ENCODE assay signal across 8 mouse cellular contexts in the genomic region with DNA sequence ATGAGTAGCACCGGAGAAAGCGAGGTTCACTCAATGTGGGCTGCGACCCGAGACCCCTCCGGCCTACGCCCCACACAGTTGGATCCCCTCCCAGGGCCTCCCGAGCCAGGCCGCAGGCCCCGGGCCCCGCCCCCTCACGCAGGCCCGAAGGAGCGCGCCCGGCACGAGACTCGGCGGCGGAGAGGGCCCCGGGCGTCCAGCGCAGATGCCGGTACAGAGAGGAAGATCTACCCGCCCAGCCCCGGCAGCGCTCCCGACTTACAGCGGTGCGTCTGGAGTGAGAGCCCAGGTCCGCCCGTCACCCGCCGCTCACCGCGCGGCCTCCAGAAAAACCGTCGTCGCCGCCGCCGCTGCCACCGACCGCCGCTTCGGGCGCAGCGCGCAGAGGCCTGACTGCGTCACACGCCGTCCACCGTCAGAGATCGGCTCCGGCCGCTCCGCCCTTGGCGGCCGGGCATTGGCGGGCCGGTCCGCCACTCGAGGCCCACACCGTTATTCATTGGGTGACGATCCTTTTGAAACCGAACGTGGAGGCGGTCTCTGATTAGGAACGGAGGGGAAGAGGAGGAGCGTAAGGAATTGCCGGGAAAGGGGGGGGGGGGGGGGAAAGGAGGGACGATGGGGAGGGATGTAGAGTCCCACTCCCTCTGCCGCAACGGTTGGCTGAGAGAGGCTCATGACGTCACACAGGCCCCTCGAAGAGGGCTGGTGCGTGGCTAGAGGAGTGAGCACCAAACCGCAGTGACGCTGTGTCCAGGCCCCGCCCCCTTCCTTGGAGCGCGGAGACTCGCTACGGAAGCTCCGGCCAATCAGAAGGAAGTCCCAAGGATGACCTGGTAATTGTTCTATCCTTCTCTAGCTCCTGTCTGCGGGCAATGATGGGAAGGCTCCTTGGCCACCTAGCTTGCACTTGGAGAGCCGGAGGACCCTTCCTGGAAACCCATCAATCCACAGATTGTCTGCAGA. TPM values are rescaled to one million over a fixed set of nuclear protein-coding genes. Genes with fewer than 3 reads are reported as not detected.
DNase-seq lines count a peak whose midpoint lies in the region; ATAC-seq and TF ChIP-seq lines count a peak whose summit lies in the region.

A gene (minus strand): TSS at position 421 of the 966 bp plus-strand sequence.
A gene (plus strand): TSS at position 453 of the 966 bp plus-strand sequence.

- POLR2A ChIA-PET in Patski (lab: Charles Lee): no interaction called here

- ATAC-seq in Patski: peak; percentile 97
- peak; percentile 99 for ATAC-seq in hindbrain, embryonic 13.5 days (ENCODE audit: low FRiP score)

- H3K9me3 ChIP-seq in hindbrain, embryonic 13.5 days: no peaks in the 10 kb centered on the region

- no peak for TF ChIP-seq CTCF in Patski (IDR thresholded peaks at IDR 0.05)

- H3K27me3 ChIP-seq in Patski: no peaks in the 10 kb centered on the region
- no peaks in the 10 kb centered on the region for H3K27me3 ChIP-seq in hindbrain, embryonic 13.5 days

- WGBS in hindbrain, embryonic 13.5 days: under 1% methylated on average over 84 of the region's 87 CpGs

- peak; percentile 94 for DNase-seq in Patski (ENCODE audit: low read depth, low spot score)
- DNase-seq in cerebellum, postnatal 14 days: peak; percentile 100
- peak; percentile 98 to 99 for DNase-seq in frontal cortex, postnatal 14 days (ENCODE audit: low spot score in 2 of 2)
- peak; percentile 96 to 97 for DNase-seq in layer of hippocampus, postnatal 25 days (ENCODE audit: extremely low spot score in 1 of 2, low spot score in 1 of 2)
- peak; percentile 99 for DNase-seq in lung, postnatal 25 days (ENCODE audit: low spot score)
- DNase-seq in retina, embryonic 14.5 days (ENCODE audit: low spot score): peak; percentile 99
- DNase-seq in thymus, postnatal 4 days: peak; percentile 99

- H3K36me3 ChIP-seq in hindbrain, embryonic 13.5 days: no peaks in the 10 kb centered on the region

- H3K4me1 ChIP-seq in hindbrain, embryonic 13.5 days (replicated peaks): peaks cover 21% of the 10 kb centered on the region

- CTCF ChIA-PET in Patski (lab: Charles Lee): interaction anchor here (1.4 to 2.9 kb wide), 2 partner anchors 11 to 14 kb away, joined by 3 to 19 read pairs; no protein-coding TSS in a partner anchor

- peak within 1 kb of the TSS; percentile 91 for H3K9ac ChIP-seq in hindbrain, embryonic 13.5 days

- peak within 1 kb of the TSS; percentile 85 for H3K4me3 ChIP-seq in hindbrain, embryonic 13.5 days

- peak within 1 kb of the TSS; percentile 83 for H3K4me2 ChIP-seq in hindbrain, embryonic 13.5 days

- in situ Hi-C loops in Patski (cut with MboI; ENCODE audit: low pct_unique_long_range_greater_than_20kb): no loop called here

- H3K27ac ChIP-seq in hindbrain, embryonic 13.5 days: peak within 1 kb of the TSS; percentile 96

RNA-seq across cellular contexts. Expression of the first gene that starts in this region (rescaled TPM):
- 40.0 TPM for polyA plus RNA-seq in Patski (2021)
- polyA plus RNA-seq in hindbrain, embryonic 13.5 days (2015; fragmentation: Nextera tagmentation; extraction: Ambion mirVana): 23.4 and 25.0 TPM in 2 replicates
- total RNA-seq in layer of hippocampus, postnatal 25 days (2021): 10 to 100 TPM; 36.7 to 37.8 TPM

RNA-seq across cellular contexts. Expression of the second gene that starts in this region (rescaled TPM):
- 33.7 TPM for polyA plus RNA-seq in Patski (2021)
- 48.0 and 53.0 TPM in 2 replicates for polyA plus RNA-seq in hindbrain, embryonic 13.5 days (2015; fragmentation: Nextera tagmentation; extraction: Ambion mirVana)
- total RNA-seq in layer of hippocampus, postnatal 25 days (2021): 10 to 100 TPM; 27.7 to 34.0 TPM

Comparison
In these comparisons a context has a peak if more than half of its experiments do, and no peak if none do; other contexts are left out.
1. Peak in every context shown above with its lines: DNase-seq, ATAC-seq, H3K4me3 ChIP-seq and H3K27ac ChIP-seq.